Mouse (Mus musculus) kidney, adult 2 months (tissue): ENCODE data around the gene Calm1.

Experiments
- CTCF ChIP-seq: fragments of 200-500 bp; conservative IDR thresholded peaks from 2 replicates; pipeline ENCODE4 v1.5.1; 2011; ENCODE audit warnings: low read depth, mild to moderate bottlenecking, control low read depth, low read length, moderate library complexity, mixed read lengths; ENCODE audit not compliant: insufficient read depth, insufficient read length
- POLR2A ChIP-seq: fragments of 200-500 bp; IDR thresholded peaks from one replicate; pipeline ENCODE4 v1.6.1; 2011; ENCODE audit warnings: low read depth, low read length, control low read depth

DNA sequence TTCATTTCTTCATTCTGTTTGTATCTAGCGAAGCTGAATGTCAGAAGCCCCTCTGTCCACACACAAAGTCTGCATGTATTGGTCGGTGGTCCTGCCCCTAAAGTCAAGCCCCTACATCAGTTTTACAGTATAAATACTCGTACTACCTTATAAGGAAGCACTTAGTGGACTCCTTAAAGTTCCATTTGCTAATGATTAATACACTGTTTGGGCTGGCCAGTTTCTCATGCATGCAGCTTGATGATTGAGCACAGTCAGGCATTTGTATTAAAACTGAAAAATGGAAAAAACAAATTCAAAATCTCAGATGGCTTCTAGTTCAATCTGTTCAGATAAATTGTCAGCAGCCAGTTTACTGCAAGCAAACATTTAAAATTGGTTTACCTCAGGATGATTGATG is 7.3 kb downstream of the Calm1 start:
- TF ChIP-seq CTCF (no peak), POLR2A (no peak)
